Mouse (Mus musculus): ENCODE measurements at regions not wholly inside any gene's neighbourhood (a gene's known extent, or its start where the extent isn't known, plus 50 kb on each side); places are given as distances from the start of the nearest gene placed in this dataset.

DNA sequence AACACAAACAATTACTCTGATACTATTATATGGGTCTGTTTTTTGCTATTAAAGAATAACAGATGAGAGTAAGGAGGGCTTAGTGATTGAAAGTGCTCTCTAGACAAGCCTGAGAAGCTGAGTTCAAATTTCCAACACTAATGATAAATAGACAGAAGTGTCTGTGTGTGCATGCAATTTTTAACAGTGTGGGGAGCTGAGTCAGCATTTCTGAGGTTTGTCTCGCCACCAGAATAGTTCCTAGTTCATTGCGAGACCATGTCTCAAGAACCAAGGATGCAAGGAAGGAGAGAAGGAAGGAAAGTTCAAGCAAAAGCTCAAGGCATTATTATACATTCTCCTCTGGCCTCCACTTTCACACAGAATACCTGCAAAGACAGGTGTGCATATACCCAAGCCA is 259.7 kb upstream of the Dmac1 start:
- TF ChIP-seq CTCF (conservative IDR thresholded peaks at IDR 0.05 in 1 of 2, IDR thresholded peaks at IDR 0.05 in 1 of 2; ENCODE audit: low read depth in 2 of 2, low read length in 2 of 2) = no peak
- no peak for TF ChIP-seq EP300 (IDR thresholded peaks at IDR 0.05; ENCODE audit: low read length)
- no peak for TF ChIP-seq RAD21 (IDR thresholded peaks at IDR 0.05; ENCODE audit: low read depth, low read length)
- no peak for TF ChIP-seq ZC3H11A (IDR thresholded peaks at IDR 0.05; ENCODE audit: low read depth, low read length)
- TF ChIP-seq POLR2A (IDR thresholded peaks at IDR 0.05; ENCODE audit: low read depth, low read length) = no peak
- no peak for TF ChIP-seq JUND (conservative IDR thresholded peaks at IDR 0.05; ENCODE audit: low read depth, low read length)
- no peak for TF ChIP-seq MAZ (IDR thresholded peaks at IDR 0.05; ENCODE audit: low read depth, low read length)
- TF ChIP-seq ZNF384 (IDR thresholded peaks at IDR 0.05; ENCODE audit: low read depth, low read length) = no peak
- no peak for TF ChIP-seq TCF12 (IDR thresholded peaks at IDR 0.05; ENCODE audit: low read depth, low read length)
- no peak for TF ChIP-seq RCOR1 (conservative IDR thresholded peaks at IDR 0.05; ENCODE audit: low read depth, low read length)
- no peak for TF ChIP-seq SMC3 (IDR thresholded peaks at IDR 0.05; ENCODE audit: low read depth, low read length)

Data from CH12.LX (cell line).